Mouse (Mus musculus) G1E (cell line): ENCODE results near the gene Klhl26. TPM values are rescaled to one million over a fixed set of nuclear protein-coding genes. Genes with fewer than 3 reads are reported as not detected.

ENCODE experiments used
- ATAC-seq: 2 replicates; pipeline ENCODE4 v1.8.0; 2016; ENCODE audit warnings: mild to moderate bottlenecking; ENCODE audit not compliant: insufficient number of reproducible peaks, poor library complexity, low FRiP score, severe bottlenecking; ENCODE audit errors: extremely low read depth
- DNase-seq: peaks from one replicate; pipeline ENCODE4 v3.0.0; 2012; ENCODE audit warnings: low spot score
- H3K27me3 ChIP-seq: 2 replicates; pipeline ENCODE4 v1.6.1; 2012; ENCODE audit warnings: mild to moderate bottlenecking, low read length, inconsistent platforms; ENCODE audit not compliant: insufficient read depth
- H3K36me3 ChIP-seq: replicated peaks from 2 replicates; pipeline ENCODE3; 2012; ENCODE audit warnings: mild to moderate bottlenecking, inconsistent platforms
- H3K4me1 ChIP-seq: 2 replicates; pipeline ENCODE4 v1.6.1; 2012; ENCODE audit warnings: low read depth, low read length, inconsistent platforms, mixed read lengths; ENCODE audit not compliant: insufficient read depth
- H3K4me3 ChIP-seq: 2 replicates; pipeline ENCODE4 v1.5.1; 2012; ENCODE audit warnings: low read depth, mild to moderate bottlenecking, inconsistent platforms, low read length, moderate library complexity, mixed read lengths
- H3K9me3 ChIP-seq: replicated peaks from 2 replicates; pipeline ENCODE4 v1.6.1; 2012; ENCODE audit warnings: inconsistent platforms
- CTCF ChIP-seq: IDR thresholded peaks from 2 replicates; pipeline ENCODE4 v1.5.1; 2012; ENCODE audit warnings: low read depth, low read length, inconsistent platforms, mixed read lengths
- GATA1 ChIP-seq: IDR thresholded peaks from 2 replicates; pipeline ENCODE4 v1.6.1; 2012; ENCODE audit warnings: borderline replicate concordance, low read length, inconsistent platforms, mixed read lengths
- GATA2 ChIP-seq: IDR thresholded peaks from 2 replicates; pipeline ENCODE4 v1.6.1; 2012; ENCODE audit warnings: low read depth, low read length, inconsistent platforms, borderline replicate concordance
- POLR2AphosphoS5 ChIP-seq: IDR thresholded peaks from 2 replicates; pipeline ENCODE4 v1.6.1; 2012; ENCODE audit warnings: low read depth, low read length, inconsistent platforms; ENCODE audit not compliant: insufficient replicate concordance
- TAL1 ChIP-seq: conservative IDR thresholded peaks from 2 replicates; pipeline ENCODE4 v1.6.1; 2012; ENCODE audit warnings: low read depth, low read length, inconsistent platforms, mixed read lengths
- polyA plus RNA-seq: library from polyadenylated mRNA; stranded (reverse); fragments of >175 nt; gene quantifications from 2 replicates; pipeline ENCODE4 v1.2.3, GENCODE M21; 2012
- total RNA-seq, 2 experiments: library from RNA; stranded (forward) in 1 of 2; stranded (reverse) in 1 of 2; fragments of 200-1000 nt in 1 of 2; fragments of >200 nt in 1 of 2; fragmentation: Nextera tagmentation in 1 of 2; gene quantifications; 2 replicates each; pipeline ENCODE4 v1.2.3; 2014 to 2017

Gene Klhl26
- total RNA-seq (2014; fragmentation: Nextera tagmentation) (23.6 and 23.8 TPM in 2 replicates), total RNA-seq (2017) (11.6 and 13.9 TPM in 2 replicates), polyA plus RNA-seq (10.8 and 12.8 TPM in 2 replicates)

GRCm38 (mm10) chr8:70476333-70477268 lies at the start of gene Klhl26:
Klhl26 (minus strand) TSS chr8:70476968.
- Histone ChIP-seq H3K9me3 (no peaks in the 10 kb centered on the region), H3K4me3 (peak within 1 kb of the TSS; percentile 90), H3K4me1 (peaks cover 35% of the 10 kb centered on the region), H3K27me3 (peaks cover 20% of the 10 kb centered on the region), H3K36me3 (peaks cover 31% of the 10 kb centered on the region)
- DNase-seq (peak; percentile 95), ATAC-seq (peak; percentile 94)
- TF ChIP-seq POLR2AphosphoS5 = no peak
- TF ChIP-seq GATA2 = no peak
- no peak for TF ChIP-seq TAL1
- no peak for TF ChIP-seq CTCF
- no peak for TF ChIP-seq GATA1

- peaks cover 38% of the 10 kb centered on the region for H3K36me3 ChIP-seq
- no peaks in the 10 kb centered on the region for H3K27me3 ChIP-seq
- no peaks in the 10 kb centered on the region for H3K9me3 ChIP-seq
- ATAC-seq = peak; percentile 81
- H3K4me1 ChIP-seq = peaks cover 59% of the 10 kb centered on the region
- peak overlapping the region; percentile 89 for H3K4me3 ChIP-seq
- no peak for TF ChIP-seq POLR2AphosphoS5
- TF ChIP-seq CTCF = peak; percentile 30; the same call in 1 of the 2 replicates
- peak; percentile 87 for DNase-seq
Observed at GRCm38 (mm10) chr8:70522592-70523403, 46.0 kb upstream of the Klhl26 start.

GRCm38 (mm10) chr8:70519606-70520005 lies 42.8 kb upstream of the Klhl26 start:
- Histone ChIP-seq H3K9me3 (no peaks in the 10 kb centered on the region), H3K4me3 (no peak overlapping the region), H3K27me3 (no peaks in the 10 kb centered on the region), H3K36me3 (peaks cover 62% of the 10 kb centered on the region), H3K4me1 (peaks cover 65% of the 10 kb centered on the region)
- DNase-seq (no peak), ATAC-seq (no peak)
- TF ChIP-seq GATA1 = no peak
- TF ChIP-seq GATA2 = no peak

- Histone ChIP-seq H3K4me3 (no peak overlapping the region), H3K36me3 (peaks cover 68% of the 10 kb centered on the region), H3K27me3 (no peaks in the 10 kb centered on the region), H3K9me3 (no peaks in the 10 kb centered on the region), H3K4me1 (peaks cover 64% of the 10 kb centered on the region)
- ATAC-seq = no peak
- TF ChIP-seq POLR2AphosphoS5 = no peak
- no peak for TF ChIP-seq GATA2
- no peak for TF ChIP-seq GATA1
- no peak for TF ChIP-seq CTCF
- TF ChIP-seq TAL1 = no peak
- DNase-seq = no peak
Observed at GRCm38 (mm10) chr8:70519043-70519442, 42.3 kb upstream of the Klhl26 start.

GRCm38 (mm10) chr8:70517940-70518643 lies 41.3 kb upstream of the Klhl26 start:
- ATAC-seq (no peak; the same call in 1 of the 2 replicates), DNase-seq (no peak)
- TF ChIP-seq CTCF (no peak), TAL1 (no peak), GATA1 (no peak), GATA2 (no peak), POLR2AphosphoS5 (no peak)
- peaks cover 65% of the 10 kb centered on the region for H3K4me1 ChIP-seq
- H3K4me3 ChIP-seq = no peak overlapping the region
- H3K9me3 ChIP-seq = no peaks in the 10 kb centered on the region
- no peaks in the 10 kb centered on the region for H3K27me3 ChIP-seq
- peaks cover 77% of the 10 kb centered on the region for H3K36me3 ChIP-seq

- Histone ChIP-seq H3K9me3 (no peaks in the 10 kb centered on the region), H3K27me3 (no peaks in the 10 kb centered on the region), H3K4me3 (no peak overlapping the region), H3K36me3 (peaks cover 78% of the 10 kb centered on the region), H3K4me1 (peaks cover 62% of the 10 kb centered on the region)
- no peak for ATAC-seq
- TF ChIP-seq GATA2 = no peak
- DNase-seq = no peak
Observed at GRCm38 (mm10) chr8:70513441-70513840, 36.7 kb upstream of the Klhl26 start.
